Mouse (Mus musculus) erythroblast, adult 5-6 weeks (primary cell): ENCODE results near the gene Uqcc2. TPM values are rescaled to one million over a fixed set of nuclear protein-coding genes. Genes with fewer than 3 reads are reported as not detected.

Experiments used
- ATAC-seq: replicated peaks from 2 replicates; pipeline ENCODE4 v1.8.0; 2016; ENCODE audit warnings: moderate number of reproducible peaks, mild to moderate bottlenecking, moderate TSS enrichment, inconsistent platforms; ENCODE audit not compliant: poor library complexity, low FRiP score, severe bottlenecking
- total RNA-seq, 2 experiments: library from RNA; stranded (forward) in 1 of 2; stranded (reverse) in 1 of 2; fragments of 150-400 nt in 1 of 2; fragments of 200-764, 138-1000 nt in 1 of 2; gene quantifications; 2 replicates each; pipeline versions ENCODE4 v1.2.3 to v1.2.4; 2015 to 2017; ENCODE audit warnings: low replicate concordance in 2 of 2

Gene Uqcc2
- total RNA-seq (2015; ENCODE audit: low replicate concordance) = 37.1 and 39.7 TPM in 2 replicates
- total RNA-seq (2017; ENCODE audit: low replicate concordance) = 19.8 and 25.6 TPM in 2 replicates

DNA sequence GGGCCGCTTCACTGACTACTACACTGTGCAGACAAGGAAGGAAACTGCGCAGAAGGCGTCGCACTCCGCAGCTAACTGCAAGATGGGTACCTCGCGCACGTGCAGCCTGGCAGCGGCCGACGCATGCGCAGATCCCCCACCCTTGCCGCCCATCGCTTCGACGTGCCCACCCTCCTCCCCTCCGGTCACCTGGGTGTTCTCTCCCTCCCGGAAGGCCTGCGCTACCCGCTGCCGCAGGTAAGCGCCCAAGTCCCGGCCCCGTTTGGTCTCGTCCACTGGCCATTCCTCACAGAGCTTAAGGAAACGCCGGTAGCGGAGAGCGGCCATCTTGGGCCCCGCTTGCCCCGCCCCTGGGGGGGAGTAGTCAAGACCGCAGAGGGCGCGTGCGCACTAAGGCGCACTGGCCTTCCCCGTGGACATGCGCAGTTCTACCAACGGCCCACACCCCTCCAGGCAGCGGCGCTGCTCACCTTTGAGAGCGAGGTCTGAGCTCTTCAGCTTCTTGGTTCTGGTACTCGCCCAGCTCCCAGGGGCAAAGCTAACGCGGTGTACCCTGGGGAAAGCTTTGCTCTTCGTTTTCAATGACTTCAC lies at the start of gene Uqcc2:
Gene Uqcc2, minus strand, starts transcription at position 366 of the 591 bp plus-strand sequence.
- ATAC-seq = peak; percentile 96

DNA sequence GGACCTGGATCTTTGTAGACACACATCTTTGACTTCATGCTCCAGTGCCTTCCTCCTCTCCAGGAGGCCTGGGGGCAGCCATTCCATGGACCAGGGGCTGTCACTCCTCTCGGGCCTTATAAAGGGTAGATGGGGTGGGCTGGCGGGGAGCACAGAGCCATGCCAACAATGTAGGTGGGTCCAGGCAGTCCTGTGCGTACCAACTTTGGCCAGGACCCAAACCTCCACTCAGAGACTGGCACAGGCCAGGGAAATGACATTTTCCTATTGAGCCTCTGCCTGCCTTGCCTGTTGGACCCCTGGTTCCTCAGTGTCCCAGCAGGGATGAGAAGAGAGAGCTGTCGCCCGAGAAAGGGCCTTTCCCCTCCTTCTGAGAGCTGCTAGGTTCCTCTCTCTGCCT lies 48.7 kb upstream of the Uqcc2 start:
- no peak for ATAC-seq

DNA sequence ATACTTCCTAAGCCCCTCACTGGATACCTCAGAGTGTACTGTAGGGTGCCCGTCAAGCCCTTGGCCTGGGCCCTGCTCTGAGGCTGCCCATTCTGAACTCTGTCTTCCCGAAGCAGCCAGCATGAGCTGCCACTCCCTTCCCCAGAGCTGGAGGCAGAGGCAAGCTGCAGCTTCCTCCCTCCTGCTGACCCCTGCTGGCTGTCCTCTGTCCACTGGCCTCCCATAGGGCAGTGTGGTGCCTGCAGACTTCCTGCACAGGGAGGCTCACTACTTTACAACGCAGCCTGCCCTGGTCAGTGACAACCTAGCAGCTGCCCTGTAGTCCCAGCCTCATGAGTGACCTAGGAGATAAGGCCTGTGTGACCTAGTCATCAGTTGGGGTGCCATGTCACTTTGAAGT lies 48.0 kb upstream of the Uqcc2 start:
- no peak for ATAC-seq

DNA sequence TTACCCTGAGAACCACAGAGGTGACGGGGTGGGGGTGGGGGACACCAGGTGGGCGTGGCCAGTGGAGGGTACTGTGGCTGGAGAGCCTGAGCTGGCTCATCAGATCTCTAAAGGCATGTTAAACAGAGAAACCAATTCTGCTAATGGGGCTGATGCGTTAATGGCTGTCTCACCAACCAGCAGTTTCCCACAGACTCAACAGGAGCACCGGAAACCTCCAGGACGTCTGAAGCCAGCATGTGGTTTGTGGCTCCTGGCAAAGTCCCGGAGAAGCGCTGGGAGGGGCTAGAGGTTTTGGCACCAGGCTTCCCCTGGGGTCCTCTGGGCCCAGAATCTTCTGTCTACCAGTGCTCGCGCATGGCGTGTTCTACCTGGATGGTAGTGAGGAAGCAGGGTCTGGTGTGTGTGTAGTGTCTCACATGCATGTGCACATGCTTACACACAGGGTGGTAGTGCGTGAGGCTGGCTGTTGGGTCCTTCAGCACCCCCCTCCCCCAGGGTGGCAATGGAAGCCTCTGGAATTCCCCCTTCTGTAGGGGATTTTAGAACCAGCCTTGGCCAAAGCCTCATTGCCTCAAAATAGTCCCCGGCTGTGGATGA lies 46.1 kb upstream of the Uqcc2 start:
- ATAC-seq = no peak

DNA sequence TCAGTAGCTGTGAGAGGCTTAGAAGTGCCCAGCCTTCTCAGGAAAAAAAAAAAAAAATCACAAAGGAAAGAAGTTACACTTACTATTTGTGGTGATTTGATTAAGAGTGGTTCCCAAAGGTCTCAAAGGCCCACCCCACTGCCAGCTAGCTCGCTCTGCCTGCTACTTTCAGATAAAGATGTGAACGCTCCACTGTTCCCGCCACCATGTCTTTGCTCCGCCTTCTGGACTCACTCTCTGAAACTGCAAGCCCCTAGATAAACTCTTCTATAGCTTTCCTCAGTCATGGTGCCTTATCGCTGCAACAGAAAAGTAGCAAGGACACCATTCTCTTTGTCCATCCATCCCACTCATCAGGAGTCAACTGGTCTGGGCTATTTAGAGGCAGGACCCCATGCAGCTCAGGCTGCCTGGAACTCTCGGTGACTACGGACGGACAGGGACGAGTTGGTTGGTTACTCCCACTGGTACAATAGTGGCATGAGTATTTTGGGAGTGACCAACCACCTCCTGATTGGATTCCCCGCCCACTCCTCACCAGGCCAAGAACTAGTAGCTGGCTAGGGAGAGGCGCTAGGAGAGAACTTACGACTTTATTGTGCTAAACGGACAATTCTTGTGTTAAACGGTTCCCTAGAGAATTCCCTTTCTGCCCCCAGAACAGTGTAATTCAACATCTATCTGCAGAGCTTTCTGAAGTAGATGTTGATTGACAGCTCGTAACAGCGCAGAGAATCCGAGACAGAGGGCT lies 44.9 kb upstream of the Uqcc2 start:
- no peak for ATAC-seq

DNA sequence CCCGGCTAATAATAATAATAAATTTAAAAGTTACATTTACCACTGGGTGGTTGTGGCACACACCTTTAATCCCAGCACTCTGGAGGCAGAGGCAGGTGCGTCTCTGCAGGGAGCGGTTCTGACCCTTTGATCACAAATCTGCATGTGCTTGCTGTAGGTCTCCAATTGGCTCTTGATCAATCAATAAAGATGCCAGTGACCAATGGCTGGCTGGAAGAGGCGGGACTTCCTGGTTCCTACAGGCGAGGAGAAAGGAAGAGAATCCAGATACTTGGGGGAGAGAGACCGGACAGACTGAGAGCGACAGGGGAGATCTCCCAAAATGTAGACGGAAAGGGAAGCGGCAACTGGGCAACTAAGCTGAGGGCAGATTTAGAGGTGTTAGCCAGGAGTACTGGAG lies 44.3 kb upstream of the Uqcc2 start:
- no peak for ATAC-seq

DNA sequence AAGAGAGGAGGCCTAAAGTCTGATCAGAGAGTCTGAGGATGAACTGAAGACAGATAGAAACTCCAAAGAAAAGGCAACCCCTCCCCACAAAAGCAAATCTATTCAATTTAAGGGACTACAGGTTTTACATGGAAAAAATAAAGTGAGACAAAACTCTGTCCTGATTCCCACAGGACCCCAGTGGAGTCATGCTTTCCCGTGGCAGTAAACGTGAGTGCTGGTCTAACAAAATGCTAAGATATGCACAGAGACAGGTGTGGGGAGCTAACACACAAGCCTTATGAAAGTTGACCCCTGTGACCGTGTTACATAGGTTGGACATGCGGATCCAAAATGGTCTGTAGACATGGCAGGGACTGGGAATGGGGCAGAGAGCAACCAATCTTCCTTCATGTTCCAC lies 43.0 kb upstream of the Uqcc2 start:
- ATAC-seq = no peak

DNA sequence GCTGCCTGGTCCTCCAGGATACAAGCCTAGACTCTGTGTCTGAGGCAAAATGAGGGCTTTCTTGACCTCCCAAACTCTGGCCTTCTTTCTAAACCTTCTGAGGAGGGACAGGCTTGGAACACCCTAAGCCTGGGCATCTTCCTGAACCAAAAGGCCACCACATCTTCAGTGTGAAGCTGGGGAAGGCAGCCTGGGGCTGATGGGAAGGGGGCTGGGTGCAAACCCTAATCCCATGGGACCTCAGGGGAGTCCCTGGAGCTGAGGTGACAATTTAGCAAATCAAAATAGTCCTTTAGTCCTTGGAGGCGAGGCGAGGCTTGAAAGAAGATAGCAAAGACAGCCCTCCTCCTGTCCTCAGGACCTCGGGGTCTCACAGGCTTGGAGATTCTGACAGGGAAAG lies 42.6 kb upstream of the Uqcc2 start:
- ATAC-seq = no peak

DNA sequence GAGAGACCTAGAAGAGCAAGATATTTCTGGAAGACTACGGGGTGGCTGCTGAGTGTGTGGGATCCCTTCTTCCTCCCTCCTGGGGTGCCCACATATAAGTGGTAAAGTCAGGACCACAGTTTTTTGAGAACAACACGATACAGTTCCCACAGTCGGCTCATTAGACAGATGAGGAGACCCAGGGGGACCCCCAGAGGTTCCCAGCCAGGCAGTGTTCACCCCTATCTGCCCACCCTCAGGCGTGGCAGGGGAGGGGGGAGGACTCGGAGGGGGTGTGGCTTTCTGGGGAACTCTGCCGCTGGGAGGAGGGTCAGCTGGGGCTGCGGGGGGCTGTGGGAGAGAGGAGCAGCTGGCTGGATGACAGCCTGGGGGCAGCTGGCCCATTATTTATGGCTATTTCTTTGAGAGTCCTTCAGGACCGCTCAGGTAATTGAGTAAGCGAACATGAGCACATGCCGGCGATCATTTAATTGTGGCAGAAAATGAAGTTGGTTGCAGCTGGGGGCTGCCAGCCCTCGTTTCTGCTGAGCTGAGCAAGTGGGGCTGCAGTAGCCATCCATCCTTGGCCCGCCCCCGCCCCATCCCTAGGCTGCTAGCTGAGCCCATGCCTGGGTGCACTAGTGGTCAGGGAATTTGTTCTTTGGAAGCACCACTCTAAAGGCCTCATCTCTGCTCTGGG lies 41.6 kb upstream of the Uqcc2 start:
- ATAC-seq = no peak

DNA sequence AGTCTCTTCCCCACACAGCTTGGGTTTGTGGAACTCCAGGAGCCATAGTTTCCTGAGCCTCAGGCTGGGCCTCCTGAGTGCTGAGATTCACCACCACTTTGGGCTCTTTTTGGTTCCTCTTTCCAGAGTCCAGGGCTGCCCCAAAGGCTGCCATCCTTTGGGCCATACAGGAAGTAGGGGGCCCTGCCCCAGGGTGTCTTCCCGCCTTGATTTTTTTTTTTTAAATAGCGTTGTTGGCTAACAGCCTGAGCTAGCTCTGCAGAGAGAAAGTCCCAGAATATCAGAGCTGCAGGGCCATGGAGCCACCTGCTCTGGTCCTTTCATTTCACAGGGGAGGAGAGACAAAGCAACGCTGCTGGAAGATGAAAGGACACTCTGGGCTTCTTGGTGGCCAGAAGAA lies 40.0 kb upstream of the Uqcc2 start:
- ATAC-seq = no peak

DNA sequence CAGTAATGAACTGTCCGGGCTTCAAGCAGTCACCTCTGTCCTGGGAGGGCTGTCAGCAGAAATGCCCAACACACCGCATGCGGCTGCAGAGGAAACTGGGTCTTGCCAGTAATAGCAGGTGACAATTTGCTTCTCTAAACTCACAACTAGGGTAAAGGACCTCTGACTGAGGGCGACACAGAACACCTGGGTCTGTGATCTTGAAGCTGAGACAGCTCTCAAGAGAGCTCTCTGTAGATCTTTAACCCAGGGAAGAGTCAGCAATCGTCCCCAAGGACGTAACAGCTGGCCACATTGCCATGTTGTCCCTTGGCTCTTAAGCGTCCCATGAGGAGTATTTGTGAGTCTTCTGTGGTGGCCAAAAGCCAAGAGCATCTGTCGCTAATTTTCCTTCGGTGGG lies 38.7 kb upstream of the Uqcc2 start:
- no peak for ATAC-seq

DNA sequence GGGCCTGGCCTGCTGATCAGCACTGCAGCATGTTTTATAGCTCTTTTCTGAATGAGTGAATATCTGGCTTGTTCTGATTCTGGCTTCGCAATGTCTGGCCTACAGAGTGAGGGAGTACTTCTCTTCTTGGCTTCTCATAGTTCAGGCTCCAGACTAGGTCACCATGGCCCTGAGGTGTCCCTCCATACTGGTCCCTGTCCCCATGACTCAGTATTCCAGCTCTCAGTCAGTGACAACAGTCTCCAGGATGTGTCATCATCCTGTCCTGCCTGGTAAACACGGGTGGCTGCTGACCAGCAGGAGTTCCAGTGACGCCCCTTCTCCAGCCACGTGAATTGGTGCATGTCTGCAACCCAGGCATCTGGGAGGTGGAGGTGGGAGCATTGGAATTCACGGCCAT lies 37.4 kb upstream of the Uqcc2 start:
- ATAC-seq = no peak

DNA sequence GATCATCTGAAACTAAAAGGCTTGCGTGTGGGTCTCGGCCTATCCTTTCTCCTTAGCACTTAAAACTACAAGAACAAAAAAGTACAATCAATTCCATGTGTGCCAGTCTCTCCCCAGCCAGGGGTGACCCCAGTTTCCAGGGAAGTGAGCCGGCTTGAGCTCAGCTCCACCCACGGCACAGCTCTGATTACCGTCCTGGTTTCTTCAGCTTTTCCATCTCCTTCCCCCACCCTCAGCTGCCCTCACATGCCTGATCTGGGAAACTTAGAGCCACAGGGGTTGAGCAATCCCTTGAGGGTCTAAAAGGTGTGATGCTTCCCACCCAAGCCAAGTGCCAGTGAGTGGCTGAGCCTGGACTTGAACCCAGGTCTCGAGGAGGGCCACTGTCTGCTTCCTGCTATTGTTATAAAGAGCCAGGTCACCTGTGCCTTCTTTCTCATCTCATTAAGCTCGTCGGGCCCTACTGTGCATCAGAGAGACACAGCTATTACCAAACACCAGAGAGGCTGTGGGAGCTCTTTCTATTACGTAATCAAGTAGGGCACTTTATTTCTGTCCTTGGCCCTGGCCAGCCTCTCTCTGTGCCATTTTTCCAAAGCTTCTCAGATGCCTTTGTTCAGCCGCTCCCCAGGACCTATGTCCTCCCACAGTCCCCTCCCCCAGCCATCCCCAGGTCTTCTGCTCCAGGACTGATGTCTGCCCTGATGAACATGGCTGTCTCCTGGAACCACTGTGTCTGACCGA lies 36.4 kb upstream of the Uqcc2 start:
- no peak for ATAC-seq

DNA sequence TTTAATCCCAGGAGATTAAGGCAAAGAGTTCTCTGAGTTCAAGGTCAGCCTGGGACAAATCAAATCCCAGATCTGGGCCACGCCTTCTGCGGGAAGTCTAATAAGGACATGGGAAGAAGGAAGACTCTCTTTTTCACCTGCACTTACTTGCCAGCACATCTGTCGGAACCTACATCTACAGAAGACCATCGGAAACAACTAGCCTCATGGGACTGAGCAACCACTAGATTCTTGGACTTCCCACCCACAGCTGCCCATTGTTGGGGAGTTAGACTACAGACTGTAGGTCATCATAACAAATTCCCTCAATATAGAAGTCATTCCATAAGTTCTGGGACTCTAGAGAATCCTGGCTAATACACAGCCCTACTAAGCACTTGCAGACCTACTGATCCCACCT lies 34.9 kb upstream of the Uqcc2 start:
- no peak for ATAC-seq

DNA sequence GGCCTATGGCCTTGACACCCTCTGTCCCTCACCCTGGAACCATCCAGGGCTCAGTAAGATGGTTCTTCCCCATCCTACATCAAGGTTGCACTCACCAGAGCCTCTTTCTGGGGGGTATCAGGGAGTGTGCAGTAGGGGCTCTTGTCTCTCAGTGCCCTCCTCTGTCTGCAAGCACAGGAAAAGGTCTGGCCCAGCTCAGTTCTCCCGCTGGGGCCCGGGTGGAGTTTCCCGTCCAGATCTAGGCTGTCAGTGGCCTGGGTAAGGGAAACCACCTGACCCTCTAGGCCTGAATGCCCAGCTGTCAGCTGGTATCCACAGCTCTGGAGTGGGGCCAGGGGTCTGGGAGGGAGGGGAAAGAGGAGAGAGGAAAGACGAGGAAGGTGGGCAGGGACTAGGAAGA lies 33.8 kb upstream of the Uqcc2 start, which contains the start of gene Ip6k3:
Gene Ip6k3, minus strand, starts transcription at position 251 of the 400 bp plus-strand sequence.
- ATAC-seq = no peak

DNA sequence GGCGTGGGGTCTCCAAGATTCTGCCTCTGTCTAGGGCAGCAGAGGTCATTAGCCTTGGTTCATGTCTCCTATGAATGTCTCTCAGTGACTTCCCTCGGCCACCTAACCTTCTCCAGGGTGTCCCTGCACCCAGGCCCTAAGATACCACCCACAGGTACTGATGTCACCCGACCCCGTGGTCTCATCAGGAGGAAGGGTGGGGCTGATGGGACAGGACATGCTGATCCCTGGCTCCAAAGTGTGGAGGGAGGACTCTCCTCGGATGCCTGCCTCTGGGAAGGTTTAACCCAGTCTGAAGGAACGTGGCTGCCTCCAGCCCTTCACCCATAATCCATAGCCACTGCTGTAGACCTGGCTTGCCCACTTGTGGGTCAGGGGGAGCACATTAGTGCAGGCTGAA lies 33.2 kb upstream of the Uqcc2 start:
- ATAC-seq = no peak

DNA sequence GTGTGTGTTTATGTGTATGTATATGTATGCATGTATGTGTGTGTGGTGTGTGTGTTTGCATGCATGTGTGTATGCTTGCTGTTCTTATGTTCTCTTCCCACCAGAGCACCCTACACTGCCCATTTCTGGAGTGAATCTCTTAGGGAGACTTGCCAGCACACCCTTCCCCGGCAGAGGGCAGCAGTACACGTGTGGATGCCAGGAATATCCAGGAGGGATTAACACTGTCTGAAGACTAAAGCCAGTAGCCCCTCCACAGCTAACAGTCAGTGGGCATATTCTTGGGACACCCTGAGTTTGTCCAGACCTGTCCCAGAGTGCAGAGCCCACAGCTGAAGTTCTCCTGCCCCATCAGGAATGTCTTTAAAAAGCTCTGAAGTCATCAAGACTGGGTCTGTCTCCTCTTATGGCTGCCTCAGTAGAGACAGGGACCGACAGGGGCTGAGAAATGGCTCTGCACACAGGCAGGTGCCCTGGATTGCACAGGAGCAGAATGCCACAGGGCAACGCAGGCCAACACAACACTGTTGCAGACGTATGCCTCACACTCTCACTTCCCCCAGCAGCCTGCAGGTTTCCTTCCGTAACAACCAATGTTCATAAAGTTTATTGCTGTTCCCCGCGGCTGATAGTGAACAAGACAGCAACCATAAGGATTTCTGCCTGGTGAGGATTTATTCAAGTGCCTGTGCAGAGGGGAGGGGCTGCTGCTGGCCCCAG lies 31.5 kb upstream of the Uqcc2 start:
- no peak for ATAC-seq

DNA sequence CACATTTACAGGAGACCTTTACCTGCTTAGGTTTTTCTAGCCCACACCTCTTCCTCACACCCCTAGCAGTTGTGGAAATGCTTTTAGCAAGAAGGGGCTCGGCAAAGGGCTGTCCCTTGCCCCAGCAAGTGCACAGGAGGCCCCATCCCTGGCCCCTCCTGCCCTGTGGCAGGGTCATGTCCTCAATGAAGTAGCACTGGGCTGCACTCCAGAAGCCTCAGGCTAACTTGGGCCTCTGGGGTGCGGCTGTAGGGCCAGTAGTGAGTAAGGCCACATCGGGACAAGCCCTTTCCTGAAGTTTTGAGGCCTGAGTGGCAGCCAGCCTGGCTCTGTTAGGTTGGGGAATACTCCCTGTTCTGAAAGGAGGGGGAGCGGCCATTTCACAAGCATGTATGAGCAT lies 27.2 kb upstream of the Uqcc2 start:
- ATAC-seq = no peak

DNA sequence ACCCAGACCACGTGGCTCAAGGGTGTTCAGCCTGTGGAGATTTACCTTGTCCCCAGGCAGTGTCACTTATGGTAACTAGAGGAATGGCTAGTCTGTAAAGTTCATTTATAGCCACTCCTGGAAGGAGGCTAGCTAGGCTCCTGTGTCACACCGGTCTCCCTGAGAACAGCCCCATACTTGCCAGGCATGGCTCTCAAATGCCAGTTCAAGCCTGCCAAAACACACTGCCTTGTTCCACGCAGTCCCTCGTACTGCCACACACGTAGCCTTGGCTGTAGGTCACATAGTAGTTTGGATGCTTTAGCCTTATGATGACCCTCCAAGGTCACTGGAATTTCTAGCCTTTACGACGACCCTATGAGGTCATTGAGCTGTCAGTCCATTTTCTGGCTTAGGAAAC lies 25.5 kb upstream of the Uqcc2 start:
- no peak for ATAC-seq
